Mouse (Mus musculus): ENCODE measurements at regions not wholly inside any gene's neighbourhood (a gene's known extent, or its start where the extent isn't known, plus 50 kb on each side); places are given as distances from the start of the nearest gene placed in this dataset.

DNA sequence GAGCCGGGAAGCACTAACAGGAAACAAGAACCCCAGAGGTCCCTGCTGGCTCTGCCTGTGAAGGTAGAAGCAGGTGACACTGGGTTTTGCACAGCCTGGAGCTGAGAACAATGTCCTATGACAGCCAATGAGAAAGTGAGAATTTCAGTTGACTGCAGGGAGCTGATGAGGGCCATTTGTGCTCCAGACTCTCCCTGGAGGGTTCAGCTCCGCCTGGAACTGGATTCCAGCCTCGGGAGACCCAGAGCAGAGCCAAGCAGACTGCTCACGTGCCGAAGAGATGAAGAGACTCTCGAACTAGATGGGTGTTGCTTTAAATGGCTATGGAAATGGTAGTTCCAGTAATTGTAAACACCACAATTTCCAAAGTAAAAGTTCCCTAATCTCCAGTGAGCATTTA is 93.5 kb downstream of the Cand1 start:
- no peak overlapping the region for H3K4me3 ChIP-seq (replicated peaks; ENCODE audit: low read depth, low read length)
- no peaks in the 10 kb centered on the region for H3K9me3 ChIP-seq (ENCODE audit: control insufficient read depth, low read length)
- no peak overlapping the region for H3K27ac ChIP-seq (replicated peaks; ENCODE audit: low read depth, low read length)
- 61% methylated on average over 6 of the region's 6 CpGs for WGBS
- H3K36me3 ChIP-seq (ENCODE audit: control insufficient read depth, insufficient read depth, low read length), result no peaks in the 10 kb centered on the region
- ATAC-seq (ENCODE audit: low FRiP score, low TSS enrichment) (no peak), DNase-seq (no peak)
- no peaks in the 10 kb centered on the region for H3K27me3 ChIP-seq (ENCODE audit: control insufficient read depth, insufficient read depth, low read length)
- no peak overlapping the region for H3K4me2 ChIP-seq (ENCODE audit: low read length)
- no peak overlapping the region for H3K9ac ChIP-seq (replicated peaks; ENCODE audit: low read length)
- H3K4me1 ChIP-seq (ENCODE audit: control insufficient read depth, insufficient read depth, low read length), result no peaks in the 10 kb centered on the region

DNA sequence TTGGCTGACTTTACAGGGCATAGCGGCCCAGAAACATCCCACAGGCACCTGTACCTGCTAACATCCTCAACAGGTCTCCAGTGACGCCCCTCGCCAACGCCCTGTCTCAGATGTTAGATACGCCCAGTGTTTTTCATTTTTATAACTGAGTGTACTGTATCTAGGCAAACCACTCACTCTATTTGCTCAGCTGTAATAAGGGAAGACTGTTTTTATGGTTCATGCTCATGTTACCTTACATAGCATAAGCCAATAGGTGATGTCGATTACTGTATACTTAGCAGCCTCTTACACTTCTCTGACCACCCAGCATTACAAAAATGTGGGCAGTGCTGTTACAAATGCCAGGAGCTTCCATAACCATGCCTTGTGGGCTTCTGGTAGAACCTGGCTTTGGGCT is 97.0 kb downstream of the Cand1 start:
- 96% methylated on average over 6 of the region's 6 CpGs for WGBS
- Histone ChIP-seq H3K27ac (replicated peaks; ENCODE audit: low read depth, low read length) (no peak overlapping the region), H3K9ac (replicated peaks; ENCODE audit: low read length) (no peak overlapping the region), H3K4me2 (ENCODE audit: low read length) (no peak overlapping the region), H3K27me3 (ENCODE audit: control insufficient read depth, insufficient read depth, low read length) (no peaks in the 10 kb centered on the region), H3K4me3 (replicated peaks; ENCODE audit: low read depth, low read length) (no peak overlapping the region), H3K9me3 (ENCODE audit: control insufficient read depth, low read length) (no peaks in the 10 kb centered on the region), H3K4me1 (ENCODE audit: control insufficient read depth, insufficient read depth, low read length) (no peaks in the 10 kb centered on the region), H3K36me3 (ENCODE audit: control insufficient read depth, insufficient read depth, low read length) (no peaks in the 10 kb centered on the region)
- no peak for ATAC-seq (ENCODE audit: low FRiP score, low TSS enrichment)
- DNase-seq, result no peak

DNA sequence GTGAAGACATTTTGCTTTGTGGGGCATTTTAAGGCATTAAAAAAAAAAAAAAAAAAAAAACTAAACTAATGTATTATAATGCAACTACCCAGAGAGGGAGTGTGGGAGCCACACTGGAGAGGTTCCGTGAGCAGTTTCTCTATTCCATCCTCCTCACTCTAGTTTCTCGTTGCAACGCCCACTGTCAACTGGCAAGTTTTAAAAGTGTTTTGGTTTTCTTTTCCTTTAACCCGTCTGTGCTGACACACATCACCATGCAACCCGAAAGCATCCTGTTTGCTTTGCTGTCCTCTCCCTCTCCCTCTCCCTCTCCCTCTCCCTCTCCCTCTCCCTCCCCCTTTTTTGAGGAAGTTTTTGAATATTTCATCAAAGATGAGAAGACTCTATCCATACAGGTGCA is 97.5 kb downstream of the Cand1 start:
- no peaks in the 10 kb centered on the region for H3K27me3 ChIP-seq (ENCODE audit: control insufficient read depth, insufficient read depth, low read length)
- H3K27ac ChIP-seq (replicated peaks; ENCODE audit: low read depth, low read length), result no peak overlapping the region
- WGBS, result 86% methylated on average over 5 of the region's 5 CpGs
- H3K9ac ChIP-seq (replicated peaks; ENCODE audit: low read length), result no peak overlapping the region
- ATAC-seq (ENCODE audit: low FRiP score, low TSS enrichment) (no peak), DNase-seq (no peak)
- no peaks in the 10 kb centered on the region for H3K4me1 ChIP-seq (ENCODE audit: control insufficient read depth, insufficient read depth, low read length)
- H3K9me3 ChIP-seq (ENCODE audit: control insufficient read depth, low read length), result no peaks in the 10 kb centered on the region
- no peak overlapping the region for H3K4me3 ChIP-seq (replicated peaks; ENCODE audit: low read depth, low read length)
- no peaks in the 10 kb centered on the region for H3K36me3 ChIP-seq (ENCODE audit: control insufficient read depth, insufficient read depth, low read length)
- no peak overlapping the region for H3K4me2 ChIP-seq (ENCODE audit: low read length)

DNA sequence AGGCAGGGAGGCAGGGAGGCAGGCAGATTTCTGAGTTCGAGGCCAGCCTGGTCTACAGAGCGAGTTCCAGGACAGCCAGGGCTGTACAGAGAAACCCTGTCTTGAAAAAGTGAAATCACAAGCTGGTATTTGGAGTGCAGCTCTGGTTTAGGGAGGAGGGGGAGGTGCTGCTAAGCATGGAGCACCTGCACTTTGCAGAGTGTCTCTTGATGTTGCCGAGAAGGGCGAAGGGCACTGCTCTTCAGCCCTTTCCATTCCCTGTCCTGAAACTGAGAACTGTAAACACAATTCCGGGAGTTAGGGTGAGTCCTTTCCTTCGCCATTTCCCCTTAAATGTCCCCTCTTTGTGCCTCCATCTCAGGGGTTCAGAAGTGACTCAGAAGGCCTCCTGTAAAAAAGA is 101.6 kb downstream of the Cand1 start:
- H3K4me1 ChIP-seq (ENCODE audit: control insufficient read depth, insufficient read depth, low read length), result no peaks in the 10 kb centered on the region
- no peak overlapping the region for H3K27ac ChIP-seq (replicated peaks; ENCODE audit: low read depth, low read length)
- H3K9me3 ChIP-seq (ENCODE audit: control insufficient read depth, low read length), result no peaks in the 10 kb centered on the region
- H3K36me3 ChIP-seq (ENCODE audit: control insufficient read depth, insufficient read depth, low read length), result no peaks in the 10 kb centered on the region
- DNase-seq (no peak), ATAC-seq (ENCODE audit: low FRiP score, low TSS enrichment) (no peak)
- WGBS, result 80% methylated on average over 6 of the region's 6 CpGs
- H3K4me3 ChIP-seq (replicated peaks; ENCODE audit: low read depth, low read length), result no peak overlapping the region
- H3K27me3 ChIP-seq (ENCODE audit: control insufficient read depth, insufficient read depth, low read length), result no peaks in the 10 kb centered on the region
- H3K9ac ChIP-seq (replicated peaks; ENCODE audit: low read length), result no peak overlapping the region
- no peak overlapping the region for H3K4me2 ChIP-seq (ENCODE audit: low read length)

DNA sequence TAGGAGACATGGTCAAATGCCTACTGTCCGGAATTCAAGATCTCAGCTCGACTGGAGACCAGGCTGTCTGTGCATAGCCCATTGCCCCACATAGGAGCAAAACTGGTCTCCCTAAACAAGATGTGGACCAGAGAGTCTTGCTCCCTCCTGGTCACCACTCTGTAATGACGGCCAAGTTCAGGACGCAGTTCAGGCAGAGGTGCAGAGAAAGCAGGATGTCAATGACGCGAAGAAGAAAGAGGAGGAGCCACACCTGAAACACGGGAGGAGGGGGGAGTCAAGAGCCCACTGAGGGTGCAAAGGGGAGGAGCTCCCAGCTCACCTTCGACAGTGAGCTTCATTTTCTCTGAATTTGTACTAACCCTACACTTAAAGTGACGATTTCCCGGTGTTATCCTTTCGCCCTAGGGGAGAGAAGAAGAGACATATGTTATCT is 104.3 kb downstream of the Cand1 start:
- Histone ChIP-seq H3K4me1 (ENCODE audit: control insufficient read depth, insufficient read depth, low read length) (no peaks in the 10 kb centered on the region), H3K4me2 (ENCODE audit: low read length) (no peak overlapping the region), H3K9me3 (ENCODE audit: control insufficient read depth, low read length) (no peaks in the 10 kb centered on the region), H3K36me3 (ENCODE audit: control insufficient read depth, insufficient read depth, low read length) (no peaks in the 10 kb centered on the region), H3K4me3 (replicated peaks; ENCODE audit: low read depth, low read length) (no peak overlapping the region), H3K27ac (replicated peaks; ENCODE audit: low read depth, low read length) (no peak overlapping the region), H3K27me3 (ENCODE audit: control insufficient read depth, insufficient read depth, low read length) (no peaks in the 10 kb centered on the region), H3K9ac (replicated peaks; ENCODE audit: low read length) (no peak overlapping the region)
- DNase-seq (no peak), ATAC-seq (ENCODE audit: low FRiP score, low TSS enrichment) (no peak)
- WGBS, result 59% methylated on average over 11 of the region's 11 CpGs

DNA sequence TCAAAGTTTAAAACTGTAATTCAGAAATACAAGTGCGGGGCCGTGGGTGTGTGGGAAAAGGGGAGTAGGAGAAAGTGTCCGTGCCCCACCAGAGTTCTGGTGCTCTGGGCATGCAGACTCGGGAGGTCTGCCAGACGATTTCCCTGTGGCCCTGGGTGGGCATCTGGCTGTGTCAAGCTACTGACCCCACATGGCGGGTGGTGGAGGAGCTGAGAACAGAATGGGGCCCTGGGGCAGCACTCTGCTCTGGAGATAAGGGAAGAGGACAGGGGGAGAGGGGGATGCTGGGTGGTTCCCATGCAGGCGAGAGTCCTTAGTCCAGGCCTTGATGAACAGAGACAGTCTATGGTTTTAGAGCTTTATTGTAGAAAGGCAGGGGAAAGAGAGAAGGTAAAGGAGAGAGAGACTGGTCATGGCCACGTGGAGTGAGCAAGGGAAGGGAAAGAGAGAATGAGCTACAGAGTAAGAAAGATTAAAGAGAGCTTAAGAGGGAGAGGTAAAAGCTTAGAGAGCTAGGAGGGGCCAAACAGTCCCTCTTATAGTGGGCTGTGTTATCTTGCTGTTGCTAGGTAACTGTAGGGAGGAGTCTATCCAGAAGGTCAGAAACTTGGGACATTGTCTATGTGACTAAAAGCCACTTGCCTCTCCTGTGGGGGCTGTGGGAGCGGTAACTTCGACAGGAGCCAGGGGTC is 104.9 kb downstream of the Cand1 start:
- WGBS, result 59% methylated on average over 10 of the region's 10 CpGs
- ATAC-seq (ENCODE audit: low FRiP score, low TSS enrichment) (no peak), DNase-seq (no peak)
- no peaks in the 10 kb centered on the region for H3K36me3 ChIP-seq (ENCODE audit: control insufficient read depth, insufficient read depth, low read length)
- no peaks in the 10 kb centered on the region for H3K27me3 ChIP-seq (ENCODE audit: control insufficient read depth, insufficient read depth, low read length)
- no peaks in the 10 kb centered on the region for H3K9me3 ChIP-seq (ENCODE audit: control insufficient read depth, low read length)
- no peak overlapping the region for H3K27ac ChIP-seq (replicated peaks; ENCODE audit: low read depth, low read length)
- H3K4me3 ChIP-seq (replicated peaks; ENCODE audit: low read depth, low read length), result no peak overlapping the region
- H3K4me2 ChIP-seq (ENCODE audit: low read length), result no peak overlapping the region
- no peaks in the 10 kb centered on the region for H3K4me1 ChIP-seq (ENCODE audit: control insufficient read depth, insufficient read depth, low read length)
- H3K9ac ChIP-seq (replicated peaks; ENCODE audit: low read length), result no peak overlapping the region

DNA sequence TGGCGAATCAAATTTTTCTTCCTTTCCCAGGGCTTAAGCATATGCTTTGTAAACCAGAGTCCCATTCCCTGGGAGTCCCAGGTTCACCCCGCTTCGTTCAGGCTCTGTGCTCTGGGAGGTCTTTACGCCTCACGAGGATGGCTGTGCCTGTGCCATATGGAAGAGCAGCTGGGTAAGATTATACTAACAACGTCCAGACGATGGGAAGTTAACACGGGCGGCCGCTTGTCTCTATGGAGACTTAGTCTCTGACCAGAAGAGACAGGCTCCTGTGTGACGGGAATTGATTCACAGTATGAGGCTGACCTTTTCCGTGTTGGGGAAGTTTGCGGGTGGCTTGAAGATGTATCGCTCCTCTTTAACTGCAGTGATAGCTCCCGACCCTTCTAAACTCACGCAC is 107.9 kb downstream of the Cand1 start:
- WGBS, result 34% methylated on average over 16 of the region's 16 CpGs
- H3K4me1 ChIP-seq (ENCODE audit: control insufficient read depth, insufficient read depth, low read length), result no peaks in the 10 kb centered on the region
- H3K9ac ChIP-seq (replicated peaks; ENCODE audit: low read length), result no peak overlapping the region
- no peaks in the 10 kb centered on the region for H3K36me3 ChIP-seq (ENCODE audit: control insufficient read depth, insufficient read depth, low read length)
- no peak overlapping the region for H3K27ac ChIP-seq (replicated peaks; ENCODE audit: low read depth, low read length)
- DNase-seq (peak; percentile 62), ATAC-seq (ENCODE audit: low FRiP score, low TSS enrichment) (peak; percentile 70; the same call in 1 of the 2 replicates)
- peak overlapping the region; percentile 26; the same call in 1 of the 2 replicates for H3K4me2 ChIP-seq (ENCODE audit: low read length)
- H3K27me3 ChIP-seq (ENCODE audit: control insufficient read depth, insufficient read depth, low read length), result no peaks in the 10 kb centered on the region
- no peak overlapping the region for H3K4me3 ChIP-seq (replicated peaks; ENCODE audit: low read depth, low read length)
- no peaks in the 10 kb centered on the region for H3K9me3 ChIP-seq (ENCODE audit: control insufficient read depth, low read length)

DNA sequence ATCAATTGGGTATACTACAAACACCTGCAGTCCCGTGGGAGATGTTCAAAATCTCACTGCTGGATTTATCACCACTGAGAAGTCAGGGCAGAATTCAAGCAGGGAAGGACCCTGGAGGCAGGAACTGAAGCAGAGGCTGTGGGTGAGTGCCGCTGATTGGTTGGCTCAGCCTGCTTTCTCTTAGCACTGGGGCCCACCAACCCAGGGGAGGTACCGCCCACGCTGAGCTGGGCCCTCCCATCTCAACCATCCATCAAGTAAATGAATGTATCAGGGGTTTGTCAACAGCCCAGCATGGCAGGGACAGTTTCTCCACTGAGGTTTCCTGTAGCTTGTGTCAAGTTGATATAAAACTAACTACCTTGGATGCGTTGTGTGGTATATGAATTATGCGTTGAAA is 109.2 kb downstream of the Cand1 start:
- Histone ChIP-seq H3K27me3 (ENCODE audit: control insufficient read depth, insufficient read depth, low read length) (no peaks in the 10 kb centered on the region), H3K36me3 (ENCODE audit: control insufficient read depth, insufficient read depth, low read length) (no peaks in the 10 kb centered on the region), H3K4me3 (replicated peaks; ENCODE audit: low read depth, low read length) (no peak overlapping the region), H3K27ac (replicated peaks; ENCODE audit: low read depth, low read length) (no peak overlapping the region), H3K9me3 (ENCODE audit: control insufficient read depth, low read length) (no peaks in the 10 kb centered on the region), H3K4me2 (ENCODE audit: low read length) (no peak overlapping the region), H3K4me1 (ENCODE audit: control insufficient read depth, insufficient read depth, low read length) (no peaks in the 10 kb centered on the region), H3K9ac (replicated peaks; ENCODE audit: low read length) (no peak overlapping the region)
- ATAC-seq (ENCODE audit: low FRiP score, low TSS enrichment) (no peak), DNase-seq (no peak)
- WGBS, result 82% methylated on average over 6 of the region's 6 CpGs

DNA sequence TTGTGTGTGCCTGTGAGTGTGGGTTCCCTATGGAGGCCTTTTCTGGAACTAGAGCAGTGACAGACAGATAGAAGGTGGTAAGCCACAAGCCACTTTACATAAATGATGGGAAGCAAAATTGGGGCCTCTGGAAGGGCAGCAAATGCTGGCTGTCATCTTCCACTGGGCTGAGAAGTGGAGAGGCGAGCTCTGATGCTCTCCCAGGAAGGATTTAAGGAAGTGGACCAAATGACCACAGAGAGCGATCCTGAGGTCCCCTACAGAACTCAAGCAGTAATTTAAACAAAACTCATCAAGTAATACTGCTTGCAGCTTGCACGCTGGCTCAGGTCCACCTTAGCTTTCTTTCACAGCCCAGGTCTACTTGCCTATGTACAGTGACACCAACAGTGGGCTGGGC is 111.8 kb downstream of the Cand1 start:
- 100% methylated on average over 3 of the region's 3 CpGs for WGBS
- Histone ChIP-seq H3K27ac (replicated peaks; ENCODE audit: low read depth, low read length) (no peak overlapping the region), H3K9ac (replicated peaks; ENCODE audit: low read length) (no peak overlapping the region), H3K4me3 (replicated peaks; ENCODE audit: low read depth, low read length) (no peak overlapping the region), H3K4me1 (ENCODE audit: control insufficient read depth, insufficient read depth, low read length) (no peaks in the 10 kb centered on the region), H3K9me3 (ENCODE audit: control insufficient read depth, low read length) (no peaks in the 10 kb centered on the region), H3K27me3 (ENCODE audit: control insufficient read depth, insufficient read depth, low read length) (no peaks in the 10 kb centered on the region), H3K36me3 (ENCODE audit: control insufficient read depth, insufficient read depth, low read length) (no peaks in the 10 kb centered on the region), H3K4me2 (ENCODE audit: low read length) (no peak overlapping the region)
- ATAC-seq (ENCODE audit: low FRiP score, low TSS enrichment) (no peak), DNase-seq (no peak)

All from midbrain, embryonic 14.5 days (tissue).